Mouse (Mus musculus) macrophage (primary cell): ENCODE data around the gene Cideb. TPM values are rescaled to one million over a fixed set of nuclear protein-coding genes. Genes with fewer than 3 reads are reported as not detected.
"Not testable (repeated sequence)": the region's sequence is repeated elsewhere in the genome, so short reads cannot be mapped to it uniquely, and the experiment has no call there.

Experiments used
- H3K27ac ChIP-seq: fragments of 350-480 bp; formaldehyde crosslinking; 2 replicates; pipeline ENCODE4 v1.9.0; 2021
- H3K36me3 ChIP-seq: fragments of 350-480 bp; formaldehyde crosslinking; 2 replicates; pipeline ENCODE4 v1.9.0; 2021; ENCODE audit errors: inconsistent target
- H3K4me3 ChIP-seq: fragments of 350-480 bp; formaldehyde crosslinking; 2 replicates; pipeline ENCODE4 v1.9.0; 2021; ENCODE audit errors: inconsistent target
- H3K79me2 ChIP-seq: fragments of 350-480 bp; formaldehyde crosslinking; 2 replicates; pipeline ENCODE4 v1.9.0; 2021; ENCODE audit errors: inconsistent target
- WGBS: methylation state at CpG from one replicate; pipeline ENCODE4 v1.1.7; 2026; ENCODE audit warnings: inconsistent platforms; ENCODE audit not compliant: missing documents; 5-methylcytosine and 5-hydroxymethylcytosine counted together
- polyA plus RNA-seq: library from polyadenylated mRNA; stranded (reverse); fragments of 250-400 nt; gene quantifications from 3 replicates; pipeline ENCODE4 v1.2.4, GENCODE M21; 2018; ENCODE audit warnings: inconsistent platforms

The Cideb gene
- polyA plus RNA-seq, 1 experiment from 2014 or later = 0.72 TPM

GRCm38 (mm10) chr14:55777806-55778205 lies 19.5 kb upstream of the Cideb start:
- WGBS = 64% methylated on average over 11 of the region's 11 CpGs
- Histone ChIP-seq H3K4me3 (no peak overlapping the region), H3K79me2 (no peaks in the 10 kb centered on the region)

GRCm38 (mm10) chr14:55777176-55777575 lies 18.9 kb upstream of the Cideb start:
- WGBS = 52% methylated on average over 3 of the region's 3 CpGs
- H3K36me3 ChIP-seq = no peaks in the 10 kb centered on the region
- no peaks in the 10 kb centered on the region for H3K79me2 ChIP-seq
- no peak overlapping the region for H3K4me3 ChIP-seq
- H3K27ac ChIP-seq = no peak overlapping the region

More at GRCm38 (mm10) chr14:55777806-55778205, 19.5 kb upstream of the Cideb start:
- H3K36me3 ChIP-seq = no peaks in the 10 kb centered on the region
- no peak overlapping the region for H3K27ac ChIP-seq

- Histone ChIP-seq H3K27ac (no peak overlapping the region), H3K36me3 (no peaks in the 10 kb centered on the region), H3K4me3 (no peak overlapping the region), H3K79me2 (no peaks in the 10 kb centered on the region)
- 65% methylated on average over 7 of the region's 7 CpGs for WGBS
Measured at GRCm38 (mm10) chr14:55776711-55777110, 18.5 kb upstream of the Cideb start.

GRCm38 (mm10) chr14:55769087-55769703 lies 10.9 kb upstream of the Cideb start:
- no peaks in the 10 kb centered on the region for H3K79me2 ChIP-seq
- no peak overlapping the region for H3K27ac ChIP-seq
- H3K4me3 ChIP-seq = no peak overlapping the region
- WGBS = 93% methylated on average over 15 of the region's 16 CpGs
- no peaks in the 10 kb centered on the region for H3K36me3 ChIP-seq

- no peak overlapping the region for H3K4me3 ChIP-seq
- WGBS = 55% methylated on average over 6 of the region's 6 CpGs
Measured at GRCm38 (mm10) chr14:55768555-55768954, 10.3 kb upstream of the Cideb start.

GRCm38 (mm10) chr14:55767519-55768414 lies 9.5 kb upstream of the Cideb start:
- H3K27ac ChIP-seq = no peak overlapping the region

More at GRCm38 (mm10) chr14:55768555-55768954, 10.3 kb upstream of the Cideb start:
- no peak overlapping the region for H3K27ac ChIP-seq
- H3K79me2 ChIP-seq = no peaks in the 10 kb centered on the region
- H3K36me3 ChIP-seq = no peaks in the 10 kb centered on the region

GRCm38 (mm10) chr14:55765696-55766095 lies 7.4 kb upstream of the Cideb start, which contains the start of gene Ltb4r1:
Ltb4r1 (plus strand) TSS chr14:55765962.
- Histone ChIP-seq H3K4me3 (no peak within 1 kb of the TSS), H3K27ac (peak within 1 kb of the TSS; percentile 71; the same call in 1 of the 2 replicates), H3K36me3 (no peaks in the 10 kb centered on the region), H3K79me2 (no peaks in the 10 kb centered on the region)
- 34% methylated on average over 4 of the region's 4 CpGs for WGBS

More at GRCm38 (mm10) chr14:55767519-55768414, 9.5 kb upstream of the Cideb start:
- Histone ChIP-seq H3K79me2 (no peaks in the 10 kb centered on the region), H3K4me3 (no peak overlapping the region), H3K36me3 (no peaks in the 10 kb centered on the region)
- 17% methylated on average over 52 of the region's 52 CpGs for WGBS

- H3K79me2 ChIP-seq = no peaks in the 10 kb centered on the region
- no peaks in the 10 kb centered on the region for H3K36me3 ChIP-seq
- H3K4me3 ChIP-seq = no peak overlapping the region
- WGBS = 5% methylated on average over 7 of the region's 7 CpGs
- H3K27ac ChIP-seq = peak overlapping the region; percentile 71
Measured at GRCm38 (mm10) chr14:55763166-55763565, 4.9 kb upstream of the Cideb start.

GRCm38 (mm10) chr14:55762001-55762821 lies 4.0 kb upstream of the Cideb start:
- H3K36me3 ChIP-seq = no peaks in the 10 kb centered on the region
- no peaks in the 10 kb centered on the region for H3K79me2 ChIP-seq
- 23% methylated on average over 74 of the region's 77 CpGs for WGBS
- H3K4me3 ChIP-seq = no peak overlapping the region
- H3K27ac ChIP-seq = peak overlapping the region; percentile 71

GRCm38 (mm10) chr14:55761163-55761562 lies 2.9 kb upstream of the Cideb start, which contains the start of gene Ltb4r2:
Ltb4r2 (plus strand) TSS chr14:55761428.
- no peaks in the 10 kb centered on the region for H3K36me3 ChIP-seq
- WGBS = 95% methylated on average over 6 of the region's 6 CpGs
- no peak within 1 kb of the TSS for H3K27ac ChIP-seq
- no peaks in the 10 kb centered on the region for H3K79me2 ChIP-seq
- no peak within 1 kb of the TSS for H3K4me3 ChIP-seq

- not testable (repeated sequence) for H3K27ac ChIP-seq, H3K4me3 ChIP-seq, H3K79me2 ChIP-seq, H3K36me3 ChIP-seq
- 0% methylated on average over 5 of the region's 6 CpGs for WGBS
Measured at GRCm38 (mm10) chr14:55760156-55760555, 1.9 kb upstream of the Cideb start.

GRCm38 (mm10) chr14:55757566-55757965 lies 692 bp downstream of the Cideb start:
- Histone ChIP-seq H3K4me3 (no peak overlapping the region), H3K36me3 (peaks cover 30% of the 10 kb centered on the region), H3K27ac (no peak overlapping the region), H3K79me2 (no peaks in the 10 kb centered on the region)
- 58% methylated on average over 5 of the region's 6 CpGs for WGBS

- Histone ChIP-seq H3K4me3 (peak overlapping the region; percentile 90), H3K27ac (no peak overlapping the region), H3K36me3 (peaks cover 46% of the 10 kb centered on the region), H3K79me2 (peaks cover 35% of the 10 kb centered on the region)
- 84% methylated on average over 10 of the region's 10 CpGs for WGBS
Measured at GRCm38 (mm10) chr14:55747051-55747847, 11.0 kb downstream of the Cideb start.

GRCm38 (mm10) chr14:55745861-55746237 lies 12.4 kb downstream of the Cideb start:
- peak overlapping the region; percentile 90 for H3K4me3 ChIP-seq
- H3K79me2 ChIP-seq = peaks cover 35% of the 10 kb centered on the region
- H3K27ac ChIP-seq = peak overlapping the region; percentile 41
- peaks cover 46% of the 10 kb centered on the region for H3K36me3 ChIP-seq
- 1% methylated on average over 29 of the region's 31 CpGs for WGBS
